Mouse (Mus musculus) MEL (cell line): ENCODE measurements around the gene Pipox. TPM values are rescaled to one million over a fixed set of nuclear protein-coding genes. Genes with fewer than 3 reads are reported as not detected.

Experiments
- DNase-seq: peaks from one replicate; pipeline ENCODE4 v3.0.0; 2011; ENCODE audit warnings: low read depth, low spot score
- H3K27ac ChIP-seq: 2 replicates; pipeline ENCODE4 v1.5.1; 2012; ENCODE audit warnings: low read depth, mild to moderate bottlenecking, control low read depth, low read length, moderate library complexity; ENCODE audit not compliant: control insufficient read depth
- H3K27me3 ChIP-seq, 2 experiments: fragments of 150-350 bp in 1 of 2; sonication (generic) in 1 of 2; 2 replicates each; pipeline ENCODE4 v1.6.1; 2012; ENCODE audit warnings: low read length in 2 of 2, mild to moderate bottlenecking in 2 of 2, improper control_type of control experiment in 1 of 2, moderate library complexity in 1 of 2; ENCODE audit not compliant: insufficient read depth in 2 of 2, control insufficient read depth in 1 of 2
- H3K36me3 ChIP-seq, 2 experiments: 2 replicates each; pipeline ENCODE4 v1.6.1; 2012 to 2014; ENCODE audit warnings: low read length in 2 of 2, improper control_type of control experiment in 1 of 2, inconsistent platforms in 1 of 2, mild to moderate bottlenecking in 1 of 2; ENCODE audit not compliant: insufficient read depth in 2 of 2, control insufficient read depth in 1 of 2
- H3K4me1 ChIP-seq, 2 experiments: fragments of 150-350 bp in 1 of 2; sonication (generic) in 1 of 2; 2 replicates each; pipeline ENCODE4 v1.6.1; 2012; ENCODE audit warnings: low read length in 2 of 2, improper control_type of control experiment in 1 of 2, mild to moderate bottlenecking in 1 of 2; ENCODE audit not compliant: insufficient read depth in 2 of 2, control insufficient read depth in 1 of 2
- H3K4me3 ChIP-seq, 2 experiments: fragments of 150-350 bp in 1 of 2; sonication (generic) in 1 of 2; 2 replicates each; pipeline ENCODE4 v1.5.1; 2012; ENCODE audit warnings: low read depth in 2 of 2, low read length in 2 of 2, mild to moderate bottlenecking in 2 of 2, moderate library complexity in 2 of 2, control low read depth in 1 of 2, improper control_type of control experiment in 1 of 2; ENCODE audit not compliant: control insufficient read depth in 1 of 2, insufficient read depth in 1 of 2
- H3K79me2 ChIP-seq: 2 replicates; pipeline ENCODE4 v1.6.1; 2012; ENCODE audit warnings: mild to moderate bottlenecking, low read length, moderate library complexity; ENCODE audit not compliant: control insufficient read depth, poor library complexity, insufficient read depth
- H3K9ac ChIP-seq: 2 replicates; pipeline ENCODE4 v1.6.1; 2012; ENCODE audit warnings: low read depth, mild to moderate bottlenecking, control low read depth, low read length, moderate library complexity; ENCODE audit not compliant: control insufficient read depth, poor library complexity, severe bottlenecking
- H3K9me3 ChIP-seq: fragments of 150-350 bp; sonication (generic); replicated peaks from 2 replicates; pipeline ENCODE4 v1.6.1; 2012; ENCODE audit warnings: mild to moderate bottlenecking, low read length, improper control_type of control experiment, moderate library complexity; ENCODE audit not compliant: insufficient read depth
- BHLHE40 ChIP-seq: IDR thresholded peaks from 2 replicates; pipeline ENCODE4 v1.6.1; 2012; ENCODE audit warnings: low read depth, mild to moderate bottlenecking, inconsistent platforms, low read length, improper control_type of control experiment, borderline replicate concordance
- CHD2 ChIP-seq: IDR thresholded peaks from 2 replicates; pipeline ENCODE4 v1.6.1; 2011; ENCODE audit warnings: low read length, improper control_type of control experiment
- CTCF ChIP-seq, 3 experiments: IDR thresholded peaks in 2 of 3; conservative IDR thresholded peaks in 1 of 3; 2 replicates each; pipeline ENCODE4 v1.5.1; 2011 to 2012; ENCODE audit warnings: low read length in 3 of 3, low read depth in 2 of 3, mild to moderate bottlenecking in 2 of 3, improper control_type of control experiment in 1 of 3, inconsistent platforms in 1 of 3, mixed read lengths in 1 of 3, moderate library complexity in 1 of 3; ENCODE audit not compliant: control insufficient read depth in 1 of 3, insufficient read depth in 1 of 3, poor library complexity in 1 of 3, severe bottlenecking in 1 of 3
- E2F4 ChIP-seq: IDR thresholded peaks from 2 replicates; pipeline ENCODE4 v1.6.1; 2011; ENCODE audit warnings: low read depth, low read length, improper control_type of control experiment, borderline replicate concordance
- ELF1 ChIP-seq: IDR thresholded peaks from 2 replicates; pipeline ENCODE4 v1.6.1; 2014; ENCODE audit warnings: low read depth, mild to moderate bottlenecking, inconsistent platforms, low read length, improper control_type of control experiment, moderate library complexity
- EP300 ChIP-seq, 2 experiments: IDR thresholded peaks; 2 replicates each; pipeline ENCODE4 v1.6.1; 2011; ENCODE audit warnings: improper control_type of control experiment in 2 of 2, low read length in 2 of 2, low read depth in 1 of 2, mild to moderate bottlenecking in 1 of 2
- GABPA ChIP-seq: IDR thresholded peaks from 2 replicates; pipeline ENCODE4 v1.6.1; 2012; ENCODE audit warnings: low read depth, mild to moderate bottlenecking, inconsistent platforms, low read length, improper control_type of control experiment, moderate library complexity
- HCFC1 ChIP-seq: IDR thresholded peaks from 2 replicates; pipeline ENCODE4 v1.6.1; 2012; ENCODE audit warnings: low read depth, mild to moderate bottlenecking, inconsistent platforms, low read length, improper control_type of control experiment, moderate library complexity
- JUND ChIP-seq: IDR thresholded peaks from 2 replicates; pipeline ENCODE4 v1.6.1; 2011; ENCODE audit warnings: low read depth, mild to moderate bottlenecking, improper control_type of control experiment, low read length
- KAT2A ChIP-seq: conservative IDR thresholded peaks from 2 replicates; pipeline ENCODE4 v1.6.1; 2012; ENCODE audit warnings: low read depth, low read length, improper control_type of control experiment, inconsistent platforms
- MXI1 ChIP-seq: IDR thresholded peaks from 2 replicates; pipeline ENCODE4 v1.6.1; 2011; ENCODE audit warnings: mild to moderate bottlenecking, low read depth, low read length, improper control_type of control experiment
- MYB ChIP-seq: IDR thresholded peaks from 2 replicates; pipeline ENCODE4 v1.6.1; 2011; ENCODE audit warnings: mild to moderate bottlenecking, low read depth, low read length, improper control_type of control experiment
- MYC ChIP-seq: IDR thresholded peaks from 2 replicates; pipeline ENCODE4 v1.6.1; 2011; ENCODE audit warnings: low read depth, mild to moderate bottlenecking, low read length, improper control_type of control experiment, moderate library complexity
- POLR2AphosphoS2 ChIP-seq: IDR thresholded peaks from 2 replicates; pipeline ENCODE4 v1.6.1; 2011; ENCODE audit warnings: low read length, improper control_type of control experiment
- POLR2AphosphoS5 ChIP-seq: IDR thresholded peaks from 2 replicates; pipeline ENCODE4 v1.6.1; 2012; ENCODE audit warnings: low read depth, borderline replicate concordance, mild to moderate bottlenecking, inconsistent platforms, low read length, moderate library complexity, mixed read lengths
- RCOR1 ChIP-seq: IDR thresholded peaks from 2 replicates; pipeline ENCODE4 v1.6.1; 2012; ENCODE audit warnings: low read depth, mild to moderate bottlenecking, inconsistent platforms, low read length, improper control_type of control experiment
- SIN3A ChIP-seq: IDR thresholded peaks from 2 replicates; pipeline ENCODE4 v1.6.1; 2012; ENCODE audit warnings: low read length, improper control_type of control experiment, inconsistent platforms
- SMC3 ChIP-seq: IDR thresholded peaks from 2 replicates; pipeline ENCODE4 v1.6.1; 2011; ENCODE audit warnings: low read depth, low read length, improper control_type of control experiment
- TAL1 ChIP-seq: IDR thresholded peaks from 2 replicates; pipeline ENCODE4 v1.6.1; 2012; ENCODE audit warnings: mild to moderate bottlenecking, inconsistent platforms, low read length, moderate library complexity, mixed read lengths
- TBP ChIP-seq: IDR thresholded peaks from 2 replicates; pipeline ENCODE4 v1.8.0; 2011; ENCODE audit warnings: low read depth, low read length, improper control_type of control experiment
- TCF12 ChIP-seq: IDR thresholded peaks from 2 replicates; pipeline ENCODE4 v1.6.1; 2014; ENCODE audit warnings: low read depth, mild to moderate bottlenecking, inconsistent platforms, low read length, improper control_type of control experiment, moderate library complexity
- UBTF ChIP-seq: IDR thresholded peaks from 2 replicates; pipeline ENCODE4 v1.6.1; 2012; ENCODE audit warnings: low read depth, mild to moderate bottlenecking, inconsistent platforms, low read length, improper control_type of control experiment, moderate library complexity, borderline replicate concordance; ENCODE audit not compliant: insufficient read depth
- USF1 ChIP-seq: IDR thresholded peaks from 2 replicates; pipeline ENCODE4 v1.6.1; 2014; ENCODE audit warnings: low read depth, mild to moderate bottlenecking, inconsistent platforms, low read length, improper control_type of control experiment, moderate library complexity
- USF2 ChIP-seq, 2 experiments: IDR thresholded peaks; 2 replicates each; pipeline ENCODE4 v1.6.1; 2011 to 2012; ENCODE audit warnings: improper control_type of control experiment in 2 of 2, low read length in 2 of 2, borderline replicate concordance in 1 of 2, inconsistent platforms in 1 of 2, low read depth in 1 of 2, mild to moderate bottlenecking in 1 of 2; ENCODE audit not compliant: insufficient read depth in 1 of 2
- ZMIZ1 ChIP-seq: IDR thresholded peaks from 2 replicates; pipeline ENCODE4 v1.6.1; 2012; ENCODE audit warnings: low read depth, mild to moderate bottlenecking, inconsistent platforms, low read length, improper control_type of control experiment, moderate library complexity
- ZNF384 ChIP-seq: IDR thresholded peaks from 2 replicates; pipeline ENCODE4 v1.6.1; 2012; ENCODE audit warnings: low read depth, mild to moderate bottlenecking, inconsistent platforms, low read length, improper control_type of control experiment
- polyA plus RNA-seq, 2 experiments: library from polyadenylated mRNA; stranded (reverse) in 1 of 2; unstranded in 1 of 2; fragments of >175 nt in 1 of 2; fragments of >200 nt in 1 of 2; gene quantifications; 2 replicates each; pipeline versions ENCODE4 v1.2.1 to v1.2.4; 2012; ENCODE audit warnings: low replicate concordance in 2 of 2, low read depth in 1 of 2; ENCODE audit not compliant: insufficient read length in 2 of 2, insufficient read depth in 1 of 2, missing spikeins in 1 of 2
- total RNA-seq: library from RNA; depleted of rRNA; stranded (reverse); fragments of 300-350 nt; gene quantifications from 2 replicates; pipeline ENCODE4 v1.2.3, GENCODE M21; 2012

The Pipox gene
- total and polyA plus RNA-seq, 3 experiments = not detected

GRCm38 (mm10) chr11:77884524-77885245 lies 9.2 kb downstream of the Pipox start:
- Histone ChIP-seq H3K9ac (no peak overlapping the region), H3K36me3 (no peaks in the 10 kb centered on the region), H3K27me3 (peaks cover 14 to 20% of the 10 kb centered on the region in 2 experiments), H3K9me3 (no peaks in the 10 kb centered on the region), H3K79me2 (no peaks in the 10 kb centered on the region), H3K4me1 (no peaks in the 10 kb centered on the region), H3K4me3 (no peak overlapping the region), H3K27ac (no peak overlapping the region)
- TF ChIP-seq ZNF384 (no peak), CHD2 (no peak), MYC (no peak), BHLHE40 (no peak), TCF12 (no peak), TAL1 (no peak), KAT2A (no peak), MXI1 (no peak), POLR2AphosphoS5 (no peak), USF1 (no peak), SIN3A (no peak), EP300 (IDR thresholded peaks at IDR 0.05; ENCODE audit: low read depth in 1 of 2, low read length in 2 of 2) (no peak), RCOR1 (no peak), MYB (no peak), E2F4 (no peak), CTCF (IDR thresholded peaks at IDR 0.05 in 2 of 3, conservative IDR thresholded peaks at IDR 0.05 in 1 of 3; ENCODE audit: control insufficient read depth in 1 of 3, insufficient read depth in 1 of 3, low read depth in 2 of 3, low read length in 3 of 3, poor library complexity in 1 of 3, severe bottlenecking in 1 of 3) (no peak), ZMIZ1 (no peak), UBTF (no peak)
- DNase-seq = no peak

- Histone ChIP-seq H3K9ac (no peak overlapping the region), H3K36me3 (no peaks in the 10 kb centered on the region), H3K79me2 (no peaks in the 10 kb centered on the region), H3K4me3 (no peak overlapping the region), H3K4me1 (peaks cover 0 to 3% of the 10 kb centered on the region in 2 experiments; a peak in 1 of 4 replicates), H3K9me3 (no peaks in the 10 kb centered on the region), H3K27ac (no peak overlapping the region), H3K27me3 (peaks cover 4 to 14% of the 10 kb centered on the region in 2 experiments)
- no peak for DNase-seq
- TF ChIP-seq TCF12 (no peak), EP300 (IDR thresholded peaks at IDR 0.05; ENCODE audit: low read depth in 1 of 2, low read length in 2 of 2) (no peak), USF2 (IDR thresholded peaks at IDR 0.05; ENCODE audit: borderline replicate concordance in 1 of 2, insufficient read depth in 1 of 2, low read depth in 1 of 2, low read length in 2 of 2) (no peak), CHD2 (no peak), MYB (no peak), SMC3 (no peak), UBTF (no peak), TBP (no peak), USF1 (no peak), HCFC1 (no peak), JUND (no peak), E2F4 (no peak), ELF1 (no peak), GABPA (no peak), POLR2AphosphoS2 (no peak), BHLHE40 (no peak)
Observed at GRCm38 (mm10) chr11:77876760-77877148, 17.1 kb downstream of the Pipox start.
